Mouse (Mus musculus) neural tube, embryonic 14.5 days (tissue): ENCODE results near the gene Scgb2a2. TPM values are rescaled to one million over a fixed set of nuclear protein-coding genes. Genes with fewer than 3 reads are reported as not detected.
"Not testable (repeated sequence)": the region's sequence is repeated elsewhere in the genome, so short reads cannot be mapped to it uniquely, and the experiment has no call there.

Experiments used
- ATAC-seq: fragments of 200-750 bp; cut with Nextera tagmentation; 2 replicates; pipeline ENCODE4 v1.8.0; 2017; ENCODE audit warnings: low read depth, mild to moderate bottlenecking, moderate TSS enrichment, moderate library complexity
- H3K27ac ChIP-seq: fragments of 300-500 bp; sonication (generic); 2 replicates; pipeline ENCODE4 v1.5.1; 2014; ENCODE audit warnings: low read depth, mild to moderate bottlenecking, control low read depth, low read length, moderate library complexity, mixed read lengths
- H3K27me3 ChIP-seq: fragments of 300-500 bp; sonication (generic); 2 replicates; pipeline ENCODE4 v1.6.1; 2014; ENCODE audit warnings: low read length; ENCODE audit not compliant: control insufficient read depth, insufficient read depth
- H3K36me3 ChIP-seq: fragments of 300-500 bp; sonication (generic); 2 replicates; pipeline ENCODE4 v1.6.1; 2014; ENCODE audit warnings: low read length, mixed read lengths; ENCODE audit not compliant: control insufficient read depth, insufficient read depth
- H3K4me1 ChIP-seq: fragments of 300-500 bp; sonication (generic); 2 replicates; pipeline ENCODE4 v1.6.1; 2014; ENCODE audit warnings: low read length; ENCODE audit not compliant: control insufficient read depth, insufficient read depth
- H3K4me2 ChIP-seq: fragments of 300-500 bp; sonication (generic); 2 replicates; pipeline ENCODE4 v1.6.1; 2014; ENCODE audit warnings: mild to moderate bottlenecking, low read depth, low read length, control low read depth
- H3K4me3 ChIP-seq: fragments of 300-500 bp; sonication (generic); 2 replicates; pipeline ENCODE4 v1.5.1; 2014; ENCODE audit warnings: low read depth, low read length, control low read depth, mixed read lengths
- H3K9ac ChIP-seq: fragments of 300-500 bp; sonication (generic); replicated peaks from 2 replicates; pipeline ENCODE4 v1.6.1; 2014; ENCODE audit warnings: low read depth, mild to moderate bottlenecking, control low read depth, low read length, mixed read lengths
- H3K9me3 ChIP-seq: fragments of 300-500 bp; sonication (generic); 2 replicates; pipeline ENCODE4 v1.6.1; 2016; ENCODE audit warnings: low read length; ENCODE audit not compliant: control insufficient read depth
- WGBS: fragments of 180-500 bp; shearing (Covaris S2); extraction: QIAGEN DNeasy Blood & Tissue Kit; methylation state at CpG from one replicate; pipeline ENCODE4 v1.1.7; 2014; 5-methylcytosine and 5-hydroxymethylcytosine counted together
- polyA plus RNA-seq: library from polyadenylated mRNA; unstranded; fragments of >200 nt; fragmentation: Nextera tagmentation; extraction: Ambion mirVana; gene quantifications from 2 replicates; pipeline ENCODE4 v1.2.1, GENCODE M21; 2014

Gene Scgb2a2
- polyA plus RNA-seq, result not detected in 2 replicates

- ATAC-seq, result no peak
- H3K4me3 ChIP-seq, result no peak within 1 kb of the TSS
- WGBS, result 90% methylated on average over 2 of the region's 2 CpGs
- no peaks in the 10 kb centered on the region for H3K9me3 ChIP-seq
- H3K27ac ChIP-seq, result no peak within 1 kb of the TSS
- no peaks in the 10 kb centered on the region for H3K27me3 ChIP-seq
- no peak within 1 kb of the TSS for H3K4me2 ChIP-seq
- H3K4me1 ChIP-seq, result no peaks in the 10 kb centered on the region
- H3K9ac ChIP-seq, result no peak within 1 kb of the TSS
- H3K36me3 ChIP-seq, result no peaks in the 10 kb centered on the region
Measured at GRCm38 (mm10) chr19:9847262-9847661, at the start of gene Scgb2a2. TSS of gene Scgb2a2 (plus strand) at chr19:9847562.

GRCm38 (mm10) chr19:9836581-9837340 is 10.6 kb upstream of the Scgb2a2 start:
- WGBS, result 17% methylated on average over 17 of the region's 21 CpGs
- not testable (repeated sequence) for H3K36me3 ChIP-seq, H3K4me3 ChIP-seq, H3K27me3 ChIP-seq, H3K9me3 ChIP-seq, H3K27ac ChIP-seq, H3K4me1 ChIP-seq, H3K9ac ChIP-seq
- peak; percentile 95 for ATAC-seq
- H3K4me2 ChIP-seq, result peak overlapping the region; percentile 20; the same call in 1 of the 2 replicates

- Histone ChIP-seq H3K27ac (no peak overlapping the region), H3K27me3 (no peaks in the 10 kb centered on the region), H3K36me3 (no peaks in the 10 kb centered on the region), H3K9ac (no peak overlapping the region), H3K4me2 (no peak overlapping the region), H3K4me1 (no peaks in the 10 kb centered on the region), H3K4me3 (no peak overlapping the region), H3K9me3 (no peaks in the 10 kb centered on the region)
- peak; percentile 87 for ATAC-seq
- WGBS, result 67% methylated on average over 2 of the region's 2 CpGs
Measured at GRCm38 (mm10) chr19:9837341-9837715, 10.0 kb upstream of the Scgb2a2 start.

DNA sequence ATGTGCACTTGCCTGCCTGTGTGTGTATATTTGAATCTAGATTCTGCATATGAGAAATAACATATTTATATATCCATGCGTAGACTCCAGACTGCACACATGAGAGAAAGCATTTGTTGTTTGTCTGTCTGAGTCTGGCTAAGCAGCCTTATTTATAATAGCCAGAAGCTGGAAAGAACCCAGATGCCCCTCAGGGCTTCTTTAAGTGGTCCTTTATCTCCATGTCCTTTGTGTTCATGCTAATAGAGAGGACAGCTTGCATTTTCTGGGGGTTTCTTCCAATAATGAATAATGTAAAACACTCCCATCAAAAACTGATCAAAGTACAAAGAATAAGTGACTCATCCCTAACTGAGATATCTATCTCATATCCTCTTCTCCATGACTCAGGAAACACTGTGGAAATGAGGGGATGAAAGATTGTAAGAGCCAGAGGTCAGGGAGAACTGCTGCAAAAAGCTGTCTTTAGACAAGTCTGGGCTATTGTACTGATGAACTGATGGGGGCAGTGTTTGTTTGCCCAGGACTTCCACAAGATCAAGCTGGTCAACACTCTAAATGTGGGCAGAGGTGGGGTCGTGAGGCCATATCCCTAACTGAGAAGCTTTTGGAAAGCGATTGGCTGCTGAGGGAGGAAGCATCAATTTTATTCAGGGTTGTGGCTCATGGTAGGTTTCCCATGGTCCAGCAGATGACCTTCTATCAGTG is 2.2 kb downstream of the Scgb2a2 start:
- not testable (repeated sequence) for H3K4me1 ChIP-seq, H3K9ac ChIP-seq, H3K36me3 ChIP-seq, H3K4me3 ChIP-seq, ATAC-seq, H3K27me3 ChIP-seq, H3K4me2 ChIP-seq, H3K9me3 ChIP-seq, H3K27ac ChIP-seq
- WGBS, result 53% methylated on average over 3 of the region's 3 CpGs

DNA sequence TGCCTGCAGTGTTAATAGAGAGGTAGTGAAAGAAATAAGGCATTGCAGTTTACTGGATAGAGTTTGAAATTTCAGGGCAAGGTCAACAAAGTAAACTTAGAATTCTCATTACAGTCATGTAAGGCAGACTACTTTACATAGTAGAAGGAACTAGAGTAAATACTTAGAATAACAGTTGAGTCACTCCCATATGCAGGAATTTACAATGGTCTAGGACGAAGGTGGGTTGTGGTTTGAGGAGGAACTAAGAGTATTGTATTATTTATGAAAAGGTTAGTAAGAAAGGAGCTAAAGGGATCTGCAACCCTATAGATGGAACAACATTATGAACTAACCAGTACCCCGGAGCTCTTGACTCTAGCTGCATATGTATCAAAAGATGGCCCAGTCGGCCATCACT is 13.5 kb downstream of the Scgb2a2 start:
- H3K9me3 ChIP-seq, ATAC-seq, H3K27ac ChIP-seq, H3K27me3 ChIP-seq, H3K4me1 ChIP-seq, H3K36me3 ChIP-seq, H3K4me2 ChIP-seq, H3K4me3 ChIP-seq, H3K9ac ChIP-seq: not testable (repeated sequence)
- WGBS, result 88% methylated on average over 2 of the region's 3 CpGs

DNA sequence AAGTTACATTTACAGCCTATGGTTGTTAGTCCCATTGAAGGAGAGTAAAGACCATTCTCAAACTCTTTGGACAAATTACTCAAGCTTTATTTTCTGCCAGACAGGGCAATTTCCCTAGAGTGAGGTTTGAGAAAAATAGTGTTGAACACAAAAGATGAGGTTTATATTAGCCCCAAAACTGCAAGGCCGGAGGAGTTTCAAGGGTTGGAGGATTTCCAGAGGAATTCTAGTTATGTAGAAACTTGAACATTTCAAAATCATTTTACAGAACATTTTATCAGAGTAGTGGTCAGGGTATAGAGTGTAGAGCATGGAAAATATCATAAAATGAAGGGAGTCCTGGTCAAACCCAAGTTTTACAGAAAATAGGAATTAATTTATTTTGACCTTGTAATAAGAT is 17.5 kb downstream of the Scgb2a2 start:
- Histone ChIP-seq H3K9me3 (no peaks in the 10 kb centered on the region), H3K27me3 (no peaks in the 10 kb centered on the region), H3K4me2 (no peak overlapping the region), H3K4me1 (no peaks in the 10 kb centered on the region), H3K27ac (no peak overlapping the region), H3K9ac (no peak overlapping the region), H3K36me3 (no peaks in the 10 kb centered on the region), H3K4me3 (no peak overlapping the region)
- no peak for ATAC-seq
- whole genome bisulfite sequencing, result 20% methylated on average over 1 of the region's 1 CpGs

GRCm38 (mm10) chr19:9865466-9865865 is 18.1 kb downstream of the Scgb2a2 start:
- ATAC-seq, result no peak
- H3K9ac ChIP-seq, result no peak overlapping the region
- H3K4me2 ChIP-seq, result no peak overlapping the region

DNA sequence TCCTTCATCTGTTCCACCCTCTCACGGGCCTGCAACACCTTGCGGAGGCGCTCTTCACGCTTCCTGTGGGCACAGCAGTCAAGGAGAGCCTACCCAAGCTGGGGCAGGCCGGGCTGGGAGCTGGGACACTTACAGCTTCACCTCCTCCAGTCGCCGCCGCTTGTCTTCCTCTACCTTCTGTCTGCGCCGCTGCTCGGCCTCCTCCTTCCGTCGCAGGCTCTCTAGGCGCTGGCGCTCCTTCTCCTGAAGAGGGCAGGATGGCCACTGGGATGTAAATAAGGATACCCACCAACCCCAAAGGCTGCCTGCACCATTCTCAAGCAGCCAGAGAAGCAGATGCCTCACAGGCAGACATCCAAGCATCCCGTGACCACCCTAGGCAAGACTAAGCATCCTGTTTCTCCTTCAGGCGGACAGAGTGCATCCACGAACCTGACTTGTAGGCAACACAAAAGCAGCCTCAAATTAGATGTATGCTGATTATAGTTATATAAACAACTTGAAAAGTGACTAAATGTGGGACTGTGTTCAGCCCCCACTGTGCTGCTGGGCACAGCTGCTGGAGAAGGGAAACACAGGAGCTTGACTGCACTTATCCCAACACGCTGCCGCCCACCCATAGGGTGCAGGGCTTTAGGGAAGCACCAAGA is 30.9 kb downstream of the Scgb2a2 start:
- ATAC-seq, result no peak
- 98% methylated on average over 20 of the region's 20 CpGs for WGBS
- H3K27me3 ChIP-seq, result no peaks in the 10 kb centered on the region
- no peak overlapping the region for H3K27ac ChIP-seq
- H3K4me1 ChIP-seq, result no peaks in the 10 kb centered on the region
- H3K36me3 ChIP-seq, result peaks cover 27% of the 10 kb centered on the region
- no peak overlapping the region for H3K4me3 ChIP-seq
- H3K4me2 ChIP-seq, result no peak overlapping the region
- H3K9ac ChIP-seq, result no peak overlapping the region
- H3K9me3 ChIP-seq, result no peaks in the 10 kb centered on the region

More at GRCm38 (mm10) chr19:9865466-9865865, 18.1 kb downstream of the Scgb2a2 start:
- Histone ChIP-seq H3K4me3 (no peak overlapping the region), H3K27me3 (no peaks in the 10 kb centered on the region), H3K36me3 (no peaks in the 10 kb centered on the region), H3K9me3 (no peaks in the 10 kb centered on the region), H3K27ac (no peak overlapping the region), H3K4me1 (no peaks in the 10 kb centered on the region)

- Histone ChIP-seq H3K4me2 (no peak overlapping the region), H3K9me3 (no peaks in the 10 kb centered on the region), H3K27ac (no peak overlapping the region), H3K4me1 (no peaks in the 10 kb centered on the region), H3K27me3 (no peaks in the 10 kb centered on the region), H3K4me3 (no peak overlapping the region), H3K36me3 (peaks cover 25% of the 10 kb centered on the region), H3K9ac (no peak overlapping the region)
- no peak for ATAC-seq
- 96% methylated on average over 1 of the region's 1 CpGs for WGBS
Measured at GRCm38 (mm10) chr19:9886348-9886747, 39.0 kb downstream of the Scgb2a2 start.
